Mouse (Mus musculus): ENCODE results near the gene Rab4b.

The Rab4b gene

GRCm38 (mm10) chr7:27170981-27171380 is 7.7 kb downstream of the Rab4b start:
- DNase-seq (ENCODE audit: low read depth, low spot score) = no peak
- Histone ChIP-seq H3K27me3 (ENCODE audit: control insufficient read depth, insufficient read depth, low read length, poor library complexity, severe bottlenecking) (no peaks in the 10 kb centered on the region), H3K36me3 (ENCODE audit: control insufficient read depth, insufficient read depth, low read length, poor library complexity, severe bottlenecking) (peaks cover 13% of the 10 kb centered on the region)

DNA sequence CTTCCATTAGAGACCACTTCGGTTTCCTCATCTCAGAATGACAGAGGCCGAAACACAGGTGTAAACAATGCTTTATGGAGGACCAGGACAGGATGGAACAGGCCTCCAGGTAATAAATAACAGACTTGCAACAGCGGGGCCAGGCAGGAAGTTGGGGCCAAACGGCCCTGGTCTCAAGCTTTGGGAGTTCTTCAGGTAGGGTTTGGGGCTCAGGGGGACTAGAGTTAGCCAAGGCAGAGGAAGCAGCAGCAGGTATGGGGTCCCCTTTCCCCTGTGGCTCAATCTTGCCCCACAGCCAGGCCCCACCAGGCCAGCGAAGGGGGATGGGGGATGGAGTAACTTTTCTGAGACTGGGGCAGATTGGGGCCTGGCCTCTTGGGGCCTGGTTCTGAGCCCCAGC is 10.3 kb downstream of the Rab4b start:
- DNase-seq (ENCODE audit: low read depth, low spot score) = no peak
- Histone ChIP-seq H3K36me3 (ENCODE audit: control insufficient read depth, insufficient read depth, low read length, poor library complexity, severe bottlenecking) (peaks cover 9% of the 10 kb centered on the region), H3K27me3 (ENCODE audit: control insufficient read depth, insufficient read depth, low read length, poor library complexity, severe bottlenecking) (no peaks in the 10 kb centered on the region)

GRCm38 (mm10) chr7:27167475-27168094 is 11.1 kb downstream of the Rab4b start:
- H3K36me3 ChIP-seq (ENCODE audit: control insufficient read depth, insufficient read depth, low read length, poor library complexity, severe bottlenecking) = peaks cover 4% of the 10 kb centered on the region
- DNase-seq (ENCODE audit: low read depth, low spot score) = no peak
- H3K27me3 ChIP-seq (ENCODE audit: control insufficient read depth, insufficient read depth, low read length, poor library complexity, severe bottlenecking) = no peaks in the 10 kb centered on the region

DNA sequence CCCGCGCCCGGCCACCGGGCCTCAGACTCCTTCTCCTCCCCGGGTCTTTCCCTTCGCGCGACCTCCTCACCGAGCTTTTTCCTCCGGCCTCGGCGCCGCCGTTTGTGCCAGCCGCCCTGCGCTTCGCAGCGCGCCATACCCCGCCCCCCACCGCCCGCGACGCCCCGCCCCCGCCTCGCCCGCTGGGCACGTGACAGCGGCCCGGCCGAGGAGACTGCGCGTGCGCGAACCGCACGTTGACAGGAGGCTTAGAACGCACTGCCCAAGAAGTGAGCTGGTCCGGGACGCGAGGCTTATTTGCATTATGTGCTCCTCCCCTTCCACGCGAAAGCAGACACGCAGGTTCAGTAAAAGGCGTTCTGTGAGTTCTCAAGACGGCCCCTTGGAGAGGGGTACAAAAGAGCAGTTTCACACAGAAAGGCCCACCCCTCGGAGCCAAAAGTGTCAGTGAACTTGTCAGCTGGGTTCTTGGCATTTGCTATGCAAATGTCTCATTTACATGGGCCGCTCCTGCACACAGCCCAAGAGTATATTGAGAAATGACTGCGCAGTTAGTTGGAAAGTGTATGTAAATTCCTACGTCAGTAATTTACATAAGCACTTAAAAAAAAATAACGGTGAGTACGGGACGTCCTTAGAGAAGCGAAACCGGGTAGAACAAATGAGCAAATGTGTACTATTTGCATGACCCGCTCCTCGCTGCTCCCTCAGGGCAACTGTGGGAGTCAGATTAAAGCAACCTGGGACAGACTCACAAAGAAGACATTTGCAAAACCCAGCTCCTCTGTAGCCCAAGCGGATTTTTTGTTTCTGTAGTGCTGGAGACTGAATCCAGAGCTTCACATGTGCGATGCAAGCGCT is 11.9 kb downstream of the Rab4b start, which contains the start of gene Egln2:
TSS of gene Egln2 (minus strand) at position 189 of the 861 bp plus-strand sequence.
- DNase-seq (ENCODE audit: low read depth, low spot score) = peak; percentile 97
- H3K27me3 ChIP-seq (ENCODE audit: control insufficient read depth, insufficient read depth, low read length, poor library complexity, severe bottlenecking) = no peaks in the 10 kb centered on the region
- peaks cover 4% of the 10 kb centered on the region; the same call in 1 of the 2 replicates for H3K36me3 ChIP-seq (ENCODE audit: control insufficient read depth, insufficient read depth, low read length, poor library complexity, severe bottlenecking)

DNA sequence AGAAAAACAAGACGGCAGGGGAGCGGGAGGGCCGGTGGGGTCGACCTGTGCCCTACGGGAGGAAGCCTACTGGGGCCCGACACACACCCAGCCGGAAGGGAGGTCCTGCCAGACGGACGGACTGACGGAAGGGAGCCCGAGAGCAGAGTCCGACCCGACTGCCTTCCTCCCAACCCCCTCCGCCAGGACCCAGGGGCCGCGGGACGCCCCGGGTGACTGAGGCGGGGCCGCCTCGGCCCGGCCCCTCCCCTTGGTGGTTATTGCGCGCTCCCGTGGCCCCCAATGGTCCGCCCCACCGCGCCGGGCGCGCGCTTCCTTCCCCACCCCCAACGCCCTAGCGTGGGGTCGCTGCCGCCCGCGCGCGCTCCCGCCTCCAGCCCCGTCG is 12.5 kb downstream of the Rab4b start:
- peak; percentile 87 for DNase-seq (ENCODE audit: low read depth, low spot score)
- H3K27me3 ChIP-seq (ENCODE audit: control insufficient read depth, insufficient read depth, low read length, poor library complexity, severe bottlenecking) = no peaks in the 10 kb centered on the region
- peaks cover 2% of the 10 kb centered on the region; the same call in 1 of the 2 replicates for H3K36me3 ChIP-seq (ENCODE audit: control insufficient read depth, insufficient read depth, low read length, poor library complexity, severe bottlenecking)

GRCm38 (mm10) chr7:27165696-27166095 is 13.0 kb downstream of the Rab4b start:
- Histone ChIP-seq H3K27me3 (ENCODE audit: control insufficient read depth, insufficient read depth, low read length, poor library complexity, severe bottlenecking) (no peaks in the 10 kb centered on the region), H3K36me3 (ENCODE audit: control insufficient read depth, insufficient read depth, low read length, poor library complexity, severe bottlenecking) (peaks cover 2% of the 10 kb centered on the region; the same call in 1 of the 2 replicates)
- no peak for DNase-seq (ENCODE audit: low read depth, low spot score)

DNA sequence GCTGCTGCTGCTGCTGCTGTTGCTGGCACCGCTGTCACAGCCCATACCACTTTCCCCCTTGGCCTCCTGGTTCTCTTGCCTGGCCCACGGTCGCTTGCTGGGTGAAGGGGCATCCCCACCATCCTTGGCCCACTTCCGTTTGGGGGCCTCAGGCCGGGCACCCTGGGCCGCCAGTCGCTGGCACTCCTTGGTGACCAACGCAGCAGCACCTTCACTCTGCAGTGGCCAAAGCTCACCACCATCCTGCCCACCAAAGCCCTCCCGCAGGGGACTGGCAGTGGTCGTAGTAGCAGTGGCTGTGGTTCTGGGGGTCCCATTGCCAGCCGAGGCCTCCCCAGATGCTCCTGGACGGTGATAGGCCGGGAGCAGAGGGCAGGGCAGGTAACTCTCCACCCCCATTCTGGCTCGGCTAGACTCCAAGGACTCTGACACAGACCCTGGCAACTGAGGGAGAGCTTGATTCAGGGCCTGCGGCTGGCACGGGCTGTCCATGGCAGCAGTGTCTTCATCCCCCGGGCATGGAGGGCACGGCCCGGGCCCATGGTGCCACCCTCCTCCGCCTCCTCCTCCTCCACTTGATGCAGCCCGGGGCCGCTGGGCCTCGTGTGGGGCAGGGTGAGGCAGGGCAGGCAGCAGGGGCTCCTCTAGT is 13.6 kb downstream of the Rab4b start:
- no peak for DNase-seq (ENCODE audit: low read depth, low spot score)
- Histone ChIP-seq H3K36me3 (ENCODE audit: control insufficient read depth, insufficient read depth, low read length, poor library complexity, severe bottlenecking) (peaks cover 2% of the 10 kb centered on the region; the same call in 1 of the 2 replicates), H3K27me3 (ENCODE audit: control insufficient read depth, insufficient read depth, low read length, poor library complexity, severe bottlenecking) (no peaks in the 10 kb centered on the region)

- Histone ChIP-seq H3K27me3 (ENCODE audit: control insufficient read depth, insufficient read depth, low read length, poor library complexity, severe bottlenecking) (no peaks in the 10 kb centered on the region), H3K36me3 (ENCODE audit: control insufficient read depth, insufficient read depth, low read length, poor library complexity, severe bottlenecking) (peaks cover 2% of the 10 kb centered on the region)
- no peak for DNase-seq (ENCODE audit: low read depth, low spot score)
Measured at GRCm38 (mm10) chr7:27164112-27164947, 14.4 kb downstream of the Rab4b start.

- no peak for DNase-seq (ENCODE audit: low read depth, low spot score)
Measured at GRCm38 (mm10) chr7:27163450-27163805, 15.3 kb downstream of the Rab4b start.

GRCm38 (mm10) chr7:27162780-27163449 is 15.8 kb downstream of the Rab4b start:
- peaks cover 9% of the 10 kb centered on the region for H3K36me3 ChIP-seq (ENCODE audit: control insufficient read depth, insufficient read depth, low read length, poor library complexity, severe bottlenecking)
- no peak for DNase-seq (ENCODE audit: low read depth, low spot score)
- H3K27me3 ChIP-seq (ENCODE audit: control insufficient read depth, insufficient read depth, low read length, poor library complexity, severe bottlenecking) = no peaks in the 10 kb centered on the region

More at GRCm38 (mm10) chr7:27163450-27163805, 15.3 kb downstream of the Rab4b start:
- Histone ChIP-seq H3K36me3 (ENCODE audit: control insufficient read depth, insufficient read depth, low read length, poor library complexity, severe bottlenecking) (peaks cover 8% of the 10 kb centered on the region), H3K27me3 (ENCODE audit: control insufficient read depth, insufficient read depth, low read length, poor library complexity, severe bottlenecking) (no peaks in the 10 kb centered on the region)

DNA sequence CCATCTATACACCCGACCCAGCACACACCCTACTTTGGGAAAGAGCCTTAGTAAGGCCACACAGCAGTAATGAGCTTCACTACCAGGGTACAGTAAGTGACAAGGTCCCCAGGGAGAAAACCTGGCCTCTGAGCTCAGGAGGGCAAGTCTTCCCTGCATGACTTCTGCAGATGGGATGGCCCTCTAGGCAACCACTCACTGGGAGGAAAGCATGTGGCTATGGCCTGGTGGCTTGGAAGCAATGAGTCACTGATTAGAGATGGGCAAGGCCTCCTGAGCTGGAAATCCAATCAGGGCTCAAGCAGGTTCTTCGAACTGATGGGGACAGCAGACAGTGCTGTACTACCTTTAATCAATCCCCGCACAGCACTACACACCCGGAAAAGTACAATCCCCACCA is 17.0 kb downstream of the Rab4b start:
- H3K27me3 ChIP-seq (ENCODE audit: control insufficient read depth, insufficient read depth, low read length, poor library complexity, severe bottlenecking) = no peaks in the 10 kb centered on the region
- no peak for DNase-seq (ENCODE audit: low read depth, low spot score)

GRCm38 (mm10) chr7:27160921-27161320 is 17.8 kb downstream of the Rab4b start:
- H3K27me3 ChIP-seq (ENCODE audit: control insufficient read depth, insufficient read depth, low read length, poor library complexity, severe bottlenecking) = no peaks in the 10 kb centered on the region
- peaks cover 9% of the 10 kb centered on the region for H3K36me3 ChIP-seq (ENCODE audit: control insufficient read depth, insufficient read depth, low read length, poor library complexity, severe bottlenecking)
- DNase-seq (ENCODE audit: low read depth, low spot score) = no peak

More for the DNA sequence above, 17.0 kb downstream of the Rab4b start:
- peaks cover 9% of the 10 kb centered on the region for H3K36me3 ChIP-seq (ENCODE audit: control insufficient read depth, insufficient read depth, low read length, poor library complexity, severe bottlenecking)

GRCm38 (mm10) chr7:27159882-27160281 is 18.8 kb downstream of the Rab4b start:
- Histone ChIP-seq H3K27me3 (ENCODE audit: control insufficient read depth, insufficient read depth, low read length, poor library complexity, severe bottlenecking) (no peaks in the 10 kb centered on the region), H3K36me3 (ENCODE audit: control insufficient read depth, insufficient read depth, low read length, poor library complexity, severe bottlenecking) (peaks cover 7% of the 10 kb centered on the region)
- peak; percentile 92 for DNase-seq (ENCODE audit: low read depth, low spot score)

GRCm38 (mm10) chr7:27159256-27159655 is 19.4 kb downstream of the Rab4b start:
- no peak for DNase-seq (ENCODE audit: low read depth, low spot score)
- Histone ChIP-seq H3K36me3 (ENCODE audit: control insufficient read depth, insufficient read depth, low read length, poor library complexity, severe bottlenecking) (peaks cover 7% of the 10 kb centered on the region), H3K27me3 (ENCODE audit: control insufficient read depth, insufficient read depth, low read length, poor library complexity, severe bottlenecking) (no peaks in the 10 kb centered on the region)
